Mouse (Mus musculus) hindbrain, embryonic 14.5 days (tissue): ENCODE measurements around the gene Sirt3. TPM values are rescaled to one million over a fixed set of nuclear protein-coding genes. Genes with fewer than 3 reads are reported as not detected.
A peak's percentile ranks its signal among the peaks of the same experiment; 100 is the strongest.

Experiments used
- ATAC-seq: fragments of 200-750 bp; cut with Nextera tagmentation; 2 replicates; pipeline ENCODE4 v1.8.0; 2017; ENCODE audit warnings: moderate number of reproducible peaks, mild to moderate bottlenecking, moderate TSS enrichment, moderate library complexity; ENCODE audit not compliant: low FRiP score
- DNase-seq: peaks from one replicate; pipeline ENCODE4 v3.0.0-alpha.2; 2015; ENCODE audit warnings: low spot score
- H3K27ac ChIP-seq: fragments of 300-500 bp; sonication (generic); 2 replicates; pipeline ENCODE4 v1.5.1; 2014; ENCODE audit warnings: mild to moderate bottlenecking, moderate library complexity
- H3K27me3 ChIP-seq: fragments of 300-500 bp; sonication (generic); 2 replicates; pipeline ENCODE4 v1.6.1; 2014; ENCODE audit warnings: mild to moderate bottlenecking, low read length, mixed read lengths; ENCODE audit not compliant: control insufficient read depth, insufficient read depth
- H3K36me3 ChIP-seq: fragments of 300-500 bp; sonication (generic); replicated peaks from 2 replicates; pipeline ENCODE4 v1.6.1; 2014; ENCODE audit not compliant: control insufficient read depth, insufficient read depth
- H3K4me1 ChIP-seq: fragments of 300-500 bp; sonication (generic); replicated peaks from 2 replicates; pipeline ENCODE4 v1.6.1; 2014; ENCODE audit warnings: antibody characterized with exemption, low read length, mixed read lengths; ENCODE audit not compliant: control insufficient read depth, insufficient read depth
- H3K4me2 ChIP-seq: fragments of 300-500 bp; sonication (generic); replicated peaks from 2 replicates; pipeline ENCODE4 v1.6.1; 2014; ENCODE audit warnings: mild to moderate bottlenecking, moderate library complexity
- H3K4me3 ChIP-seq: fragments of 300-500 bp; sonication (generic); replicated peaks from 2 replicates; pipeline ENCODE4 v1.5.1; 2014; ENCODE audit warnings: mild to moderate bottlenecking, low read length
- H3K9ac ChIP-seq: fragments of 300-500 bp; sonication (generic); 2 replicates; pipeline ENCODE4 v1.6.1; 2014
- H3K9me3 ChIP-seq: fragments of 300-500 bp; sonication (generic); 2 replicates; pipeline ENCODE4 v1.6.1; 2016; ENCODE audit warnings: low read length; ENCODE audit not compliant: control insufficient read depth
- WGBS: fragments of 180-500 bp; shearing (Covaris S2); extraction: QIAGEN DNeasy Blood & Tissue Kit; methylation state at CpG from one replicate; pipeline ENCODE4 v1.1.7; 2014; 5-methylcytosine and 5-hydroxymethylcytosine counted together
- polyA plus RNA-seq: library from polyadenylated mRNA; unstranded; fragments of >200 nt; fragmentation: Nextera tagmentation; extraction: Ambion mirVana; gene quantifications from 2 replicates; pipeline ENCODE4 v1.2.1, GENCODE M21; 2014

Sirt3 gene
- polyA plus RNA-seq, 1 experiment from 2014 or later, result 47.5 TPM

DNA sequence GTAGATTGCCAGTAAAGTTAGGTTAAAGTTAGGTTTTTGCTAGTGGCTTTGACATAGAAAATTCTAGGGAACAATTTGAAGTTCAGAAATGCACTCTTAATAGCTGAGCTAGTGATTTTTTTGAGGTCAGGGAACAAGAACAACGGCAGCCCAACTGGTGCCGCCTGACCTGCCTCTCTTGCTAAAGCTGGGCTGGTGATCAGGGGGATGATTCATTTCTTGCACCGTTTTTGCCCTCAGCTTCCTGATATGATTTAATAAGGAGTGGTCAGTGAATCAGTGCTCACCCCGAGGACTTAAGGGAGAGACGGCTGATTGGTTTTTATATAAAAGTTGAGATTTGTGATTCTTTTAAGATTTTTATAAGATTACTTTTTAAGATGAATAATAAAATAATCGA is 50.7 kb downstream of the Sirt3 start:
- no peak overlapping the region for H3K4me3 ChIP-seq
- no peaks in the 10 kb centered on the region for H3K27me3 ChIP-seq
- H3K36me3 ChIP-seq, result no peaks in the 10 kb centered on the region
- no peaks in the 10 kb centered on the region for H3K4me1 ChIP-seq
- DNase-seq, result no peak
- ATAC-seq, result no peak
- no peak overlapping the region for H3K4me2 ChIP-seq
- 64% methylated on average over 6 of the region's 6 CpGs for WGBS
- no peak overlapping the region for H3K27ac ChIP-seq
- H3K9me3 ChIP-seq, result no peaks in the 10 kb centered on the region
- H3K9ac ChIP-seq, result no peak overlapping the region

DNA sequence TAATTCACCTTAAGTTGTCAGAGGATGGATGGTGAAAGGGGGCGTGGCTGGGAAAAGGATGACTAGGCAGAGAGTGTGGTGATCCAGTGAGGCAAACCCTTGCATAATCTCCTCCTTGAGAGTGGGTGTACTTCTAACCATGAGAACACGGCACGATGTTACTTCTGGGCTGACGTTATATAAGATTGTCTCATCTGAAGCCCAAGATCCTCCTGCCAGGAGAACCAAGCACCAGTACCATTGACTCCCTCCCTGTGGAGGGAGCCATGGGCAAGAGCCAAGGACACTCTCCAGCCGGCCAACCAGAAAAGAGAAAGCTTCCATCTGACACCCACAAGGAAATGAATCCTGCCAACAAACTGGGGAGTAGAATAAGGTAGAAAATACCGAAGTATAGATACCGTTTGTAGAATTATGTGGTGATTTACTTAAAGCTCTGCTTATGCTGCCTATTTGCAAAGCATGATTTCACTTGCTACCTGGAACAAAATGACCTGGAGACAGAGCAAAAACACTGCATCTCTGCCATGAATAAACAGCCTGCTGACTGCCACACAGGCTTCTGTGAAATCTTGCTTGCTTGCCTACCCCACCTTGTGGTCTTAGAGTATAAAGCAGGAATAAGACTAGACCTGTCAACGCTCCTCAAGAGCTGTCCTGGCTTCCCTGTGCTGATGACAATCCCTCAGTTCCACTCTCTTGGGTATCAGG is 53.8 kb downstream of the Sirt3 start:
- H3K27ac ChIP-seq, result no peak overlapping the region
- no peak overlapping the region for H3K4me3 ChIP-seq
- no peak overlapping the region; the same call in 1 of the 2 replicates for H3K4me2 ChIP-seq
- DNase-seq (peak; percentile 74), ATAC-seq (peak; percentile 34; the same call in 1 of the 2 replicates)
- H3K4me1 ChIP-seq, result no peaks in the 10 kb centered on the region
- H3K36me3 ChIP-seq, result no peaks in the 10 kb centered on the region
- no peaks in the 10 kb centered on the region for H3K9me3 ChIP-seq
- 39% methylated on average over 8 of the region's 8 CpGs for WGBS
- H3K27me3 ChIP-seq, result no peaks in the 10 kb centered on the region
- H3K9ac ChIP-seq, result no peak overlapping the region

DNA sequence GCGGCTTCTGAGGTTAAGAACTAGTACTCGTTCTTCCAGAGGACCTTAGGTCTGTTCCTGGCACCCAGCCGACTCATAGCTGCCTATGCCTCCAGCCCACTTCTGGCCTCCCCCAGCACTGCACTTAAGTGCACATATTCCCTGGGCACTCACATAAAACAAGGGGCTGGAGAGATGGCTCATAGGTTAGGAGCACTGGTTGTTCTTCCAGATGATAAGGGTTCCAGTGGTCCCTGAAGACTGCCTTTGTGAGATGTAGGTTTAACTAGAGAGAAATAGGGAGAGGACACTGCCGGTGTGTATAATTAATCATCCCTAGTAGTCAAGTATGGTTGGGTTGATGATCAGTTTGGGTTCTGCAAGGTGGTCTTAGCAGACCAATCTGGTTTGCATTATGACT is 59.4 kb downstream of the Sirt3 start:
- no peaks in the 10 kb centered on the region for H3K9me3 ChIP-seq
- H3K27me3 ChIP-seq, result no peaks in the 10 kb centered on the region
- H3K4me1 ChIP-seq, result peaks cover 14% of the 10 kb centered on the region; the same call in 1 of the 2 replicates
- H3K4me2 ChIP-seq, result no peak overlapping the region
- ATAC-seq (no peak), DNase-seq (no peak)
- WGBS, result 94% methylated on average over 4 of the region's 4 CpGs
- peaks cover 7% of the 10 kb centered on the region; the same call in 1 of the 2 replicates for H3K36me3 ChIP-seq
- no peak overlapping the region for H3K4me3 ChIP-seq
- no peak overlapping the region for H3K9ac ChIP-seq
- no peak overlapping the region for H3K27ac ChIP-seq

DNA sequence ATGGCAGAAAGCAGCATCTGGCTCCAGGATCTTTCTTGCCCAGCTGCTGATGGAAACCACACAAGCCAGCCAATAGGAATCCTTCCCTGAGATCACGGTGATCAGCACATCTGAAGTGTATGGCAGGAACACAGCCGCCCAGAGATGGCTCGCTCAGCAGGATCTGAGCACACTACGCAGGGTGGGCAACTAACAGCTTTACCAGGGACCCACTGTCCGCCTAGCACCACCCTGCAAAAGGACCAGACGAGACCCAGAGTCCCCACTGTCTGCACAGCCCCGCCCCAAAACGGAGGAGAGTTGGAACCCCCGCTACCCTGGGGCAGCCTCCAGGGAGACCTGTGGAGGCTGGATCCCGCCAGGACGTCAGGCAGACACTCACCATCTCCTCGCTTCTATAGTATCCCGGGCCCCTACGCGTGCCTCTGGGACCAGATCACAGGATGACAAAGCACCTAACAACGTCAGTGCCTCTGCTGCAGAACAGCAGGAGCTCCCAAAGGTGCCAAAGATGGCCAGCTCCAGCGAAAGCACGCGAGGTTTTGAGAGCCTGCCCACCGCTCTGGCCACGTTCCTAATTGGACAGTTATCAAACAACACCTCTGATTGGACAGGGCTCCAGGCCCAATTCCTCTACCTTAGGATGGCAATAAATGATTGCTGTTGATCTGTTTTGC is 60.3 kb downstream of the Sirt3 start, which contains the start of gene Zfp941:
Gene Zfp941, minus strand, starts transcription at position 526 of the 677 bp plus-strand sequence.
- Histone ChIP-seq H3K9ac (peak within 1 kb of the TSS; percentile 87), H3K4me2 (peak within 1 kb of the TSS; percentile 63), H3K9me3 (no peaks in the 10 kb centered on the region), H3K36me3 (peaks cover 7% of the 10 kb centered on the region; the same call in 1 of the 2 replicates), H3K4me1 (peaks cover 17% of the 10 kb centered on the region; the same call in 1 of the 2 replicates), H3K27ac (peak within 1 kb of the TSS; percentile 95), H3K4me3 (peak within 1 kb of the TSS; percentile 75), H3K27me3 (no peaks in the 10 kb centered on the region)
- DNase-seq, result peak; percentile 84
- WGBS, result 2% methylated on average over 21 of the region's 21 CpGs
- ATAC-seq, result peak; percentile 93

DNA sequence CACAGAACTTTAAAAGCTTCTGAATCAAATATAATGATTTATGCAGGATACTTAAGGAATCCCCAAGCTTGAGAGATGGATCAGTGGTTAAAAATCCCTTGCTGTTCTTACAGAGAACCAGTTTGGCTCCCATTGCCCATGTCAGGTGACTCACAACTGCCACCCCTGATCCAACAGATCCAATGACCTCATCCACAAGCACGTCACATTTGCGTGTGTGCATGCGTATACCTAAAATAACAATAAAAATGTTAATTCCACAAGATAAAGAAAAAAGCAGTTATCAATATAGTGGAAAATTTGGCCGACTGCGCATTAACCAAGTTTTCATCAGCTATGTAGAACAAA is 60.8 kb downstream of the Sirt3 start:
- H3K4me1 ChIP-seq, result peaks cover 17% of the 10 kb centered on the region; the same call in 1 of the 2 replicates
- H3K27ac ChIP-seq, result peak overlapping the region; percentile 95
- DNase-seq (no peak), ATAC-seq (peak; percentile 60)
- peak overlapping the region; percentile 63 for H3K4me2 ChIP-seq
- no peaks in the 10 kb centered on the region for H3K27me3 ChIP-seq
- H3K4me3 ChIP-seq, result peak overlapping the region; percentile 75
- WGBS, result 45% methylated on average over 5 of the region's 5 CpGs
- no peaks in the 10 kb centered on the region for H3K9me3 ChIP-seq
- H3K9ac ChIP-seq, result peak overlapping the region; percentile 87
- peaks cover 7% of the 10 kb centered on the region; the same call in 1 of the 2 replicates for H3K36me3 ChIP-seq

DNA sequence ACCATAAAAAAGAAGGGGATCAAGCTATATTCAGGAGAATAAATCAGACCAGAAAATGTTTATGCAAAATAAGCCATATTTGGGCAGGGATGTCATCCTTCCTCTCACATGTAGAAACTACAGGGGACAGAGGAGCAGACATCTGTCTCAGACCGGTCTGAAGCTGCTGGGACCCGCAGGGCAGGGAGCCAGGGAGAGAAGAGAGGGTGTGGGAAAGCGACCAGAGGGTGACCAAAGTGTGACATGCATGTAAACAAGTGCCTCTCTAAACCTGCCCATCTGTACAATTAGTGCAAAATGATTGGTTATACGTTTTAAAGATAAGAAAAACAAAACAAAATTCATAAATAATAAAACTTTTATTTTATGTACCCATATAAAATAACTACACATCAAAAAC is 61.9 kb downstream of the Sirt3 start:
- no peak for ATAC-seq
- no peak overlapping the region for H3K27ac ChIP-seq
- H3K4me1 ChIP-seq, result peaks cover 17% of the 10 kb centered on the region; the same call in 1 of the 2 replicates
- H3K9ac ChIP-seq, result no peak overlapping the region
- no peaks in the 10 kb centered on the region for H3K27me3 ChIP-seq
- H3K36me3 ChIP-seq, result peaks cover 7% of the 10 kb centered on the region; the same call in 1 of the 2 replicates
- H3K4me2 ChIP-seq, result peak overlapping the region; percentile 63
- 55% methylated on average over 4 of the region's 4 CpGs for WGBS
- no peaks in the 10 kb centered on the region for H3K9me3 ChIP-seq
- H3K4me3 ChIP-seq, result no peak overlapping the region; the same call in 1 of the 2 replicates
- no peak for DNase-seq

Other genes with a start within 250 kb of the Sirt3 start
- gene Olfr53, start 235.9 kb downstream of the Sirt3 start, polyA plus RNA-seq, result not detected in 2 replicates
- gene Olfr539, start 222.4 kb downstream of the Sirt3 start, polyA plus RNA-seq, result 0.03 TPM in 1 of 2 replicates, not detected in the other
- gene Olfr45, start 200.4 kb downstream of the Sirt3 start, polyA plus RNA-seq, result not detected in 2 replicates
- gene Olfr541, start 185.0 kb downstream of the Sirt3 start, polyA plus RNA-seq, result not detected in 2 replicates
- not detected in 2 replicates for gene Cyp2e1, start 118.6 kb downstream of the Sirt3 start, polyA plus RNA-seq
- 0.47 and 0.62 TPM in 2 replicates for gene Syce1, start 94.5 kb downstream of the Sirt3 start, polyA plus RNA-seq
- gene Zfp941, start 60.1 kb downstream of the Sirt3 start, polyA plus RNA-seq, result 33.7 and 33.9 TPM in 2 replicates
- 0.31 TPM in 1 of 2 replicates, not detected in the other for gene Urah, start 47.3 kb downstream of the Sirt3 start, polyA plus RNA-seq
- not detected in 2 replicates for gene Scgb1c1, start 36.8 kb downstream of the Sirt3 start, polyA plus RNA-seq
- 0.14 TPM in 1 of 2 replicates, not detected in the other for gene Odf3, start 34.5 kb downstream of the Sirt3 start, polyA plus RNA-seq
- 0.35 TPM in 1 of 2 replicates, not detected in the other for gene Gm45785, start 26.0 kb downstream of the Sirt3 start, polyA plus RNA-seq
- gene Ric8a, start 25.4 kb downstream of the Sirt3 start, polyA plus RNA-seq, result 92.8 and 96.6 TPM in 2 replicates
- gene Bet1l, start 24.7 kb downstream of the Sirt3 start, polyA plus RNA-seq, result 40.1 and 50.5 TPM in 2 replicates
- 177 and 185 TPM in 2 replicates for gene Psmd13, start 341 bp downstream of the Sirt3 start, polyA plus RNA-seq
- gene Cox8b, start 18.1 kb upstream of the Sirt3 start, polyA plus RNA-seq, result not detected in 2 replicates
- 0.60 and 1.4 TPM in 2 replicates for gene Nlrp6, start 38.6 kb upstream of the Sirt3 start, polyA plus RNA-seq
- gene Pgghg, start 59.1 kb upstream of the Sirt3 start, polyA plus RNA-seq, result 8.2 and 9.2 TPM in 2 replicates
- gene Ifitm5, start 68.0 kb upstream of the Sirt3 start, polyA plus RNA-seq, result 0.55 TPM in 1 of 2 replicates, not detected in the other
- not detected in 2 replicates for gene Gm45717, start 73.6 kb upstream of the Sirt3 start, polyA plus RNA-seq
- 201 and 234 TPM in 2 replicates for gene Ifitm2, start 73.7 kb upstream of the Sirt3 start, polyA plus RNA-seq
- 16.8 and 21.9 TPM in 2 replicates for gene Ifitm1, start 84.9 kb upstream of the Sirt3 start, polyA plus RNA-seq
- 28.3 and 45.1 TPM in 2 replicates for gene Ifitm3, start 128.5 kb upstream of the Sirt3 start, polyA plus RNA-seq
- gene Ifitm6, start 135.6 kb upstream of the Sirt3 start, polyA plus RNA-seq, result 0.95 and 1.1 TPM in 2 replicates
- not detected in 2 replicates for gene Gm17387, start 146.8 kb upstream of the Sirt3 start, polyA plus RNA-seq
- gene B4galnt4, start 178.8 kb upstream of the Sirt3 start, polyA plus RNA-seq, result 38.4 and 41.5 TPM in 2 replicates
- not detected in 2 replicates for gene Pkp3, start 195.9 kb upstream of the Sirt3 start, polyA plus RNA-seq
- 2.5 and 3.1 TPM in 2 replicates for gene Sigirr, start 218.3 kb upstream of the Sirt3 start, polyA plus RNA-seq
- gene Ano9, start 235.5 kb upstream of the Sirt3 start, polyA plus RNA-seq, result 0.27 and 0.32 TPM in 2 replicates
- 86.1 and 92.0 TPM in 2 replicates for gene Ptdss2, start 240.1 kb upstream of the Sirt3 start, polyA plus RNA-seq